Mouse (Mus musculus): ENCODE results near the gene Rgs7. TPM values are rescaled to one million over a fixed set of nuclear protein-coding genes. Genes with fewer than 3 reads are reported as not detected.

Gene Rgs7
- polyA plus RNA-seq, 1 experiment from 2014 or later = 6.6 TPM

- no peak overlapping the region for H3K4me2 ChIP-seq
- 91% methylated on average over 5 of the region's 5 CpGs for WGBS
- H3K27me3 ChIP-seq = no peaks in the 10 kb centered on the region
- no peak overlapping the region for H3K27ac ChIP-seq
- no peak overlapping the region for H3K4me3 ChIP-seq (replicated peaks)
- H3K9me3 ChIP-seq = no peaks in the 10 kb centered on the region
- peaks cover 2% of the 10 kb centered on the region; the same call in 1 of the 2 replicates for H3K4me1 ChIP-seq
- no peaks in the 10 kb centered on the region for H3K36me3 ChIP-seq (replicated peaks)
- no peak for ATAC-seq (ENCODE audit: low FRiP score)
- H3K9ac ChIP-seq = no peak overlapping the region
Observed at GRCm38 (mm10) chr1:175473060-175473459, 19.2 kb downstream of the Rgs7 start.

- ATAC-seq (ENCODE audit: low FRiP score) = no peak
- no peak overlapping the region for H3K27ac ChIP-seq
Observed at GRCm38 (mm10) chr1:175469087-175469788, 23.1 kb downstream of the Rgs7 start.

GRCm38 (mm10) chr1:175464566-175464965, 27.7 kb downstream of the Rgs7 start:
- ATAC-seq (ENCODE audit: low FRiP score) = no peak
- Histone ChIP-seq H3K27ac (no peak overlapping the region), H3K9ac (no peak overlapping the region), H3K4me2 (no peak overlapping the region), H3K4me3 (replicated peaks) (no peak overlapping the region), H3K4me1 (peaks cover 2% of the 10 kb centered on the region; the same call in 1 of the 2 replicates), H3K9me3 (no peaks in the 10 kb centered on the region), H3K27me3 (no peaks in the 10 kb centered on the region), H3K36me3 (replicated peaks) (no peaks in the 10 kb centered on the region)
- 83% methylated on average over 2 of the region's 2 CpGs for WGBS

More at GRCm38 (mm10) chr1:175469087-175469788, 23.1 kb downstream of the Rgs7 start:
- Histone ChIP-seq H3K27me3 (no peaks in the 10 kb centered on the region), H3K9ac (no peak overlapping the region), H3K9me3 (no peaks in the 10 kb centered on the region), H3K36me3 (replicated peaks) (no peaks in the 10 kb centered on the region), H3K4me2 (no peak overlapping the region), H3K4me1 (peaks cover 2% of the 10 kb centered on the region; the same call in 1 of the 2 replicates), H3K4me3 (replicated peaks) (no peak overlapping the region)
- 62% methylated on average over 8 of the region's 8 CpGs for WGBS

- 94% methylated on average over 2 of the region's 2 CpGs for WGBS
- Histone ChIP-seq H3K4me2 (no peak overlapping the region), H3K27me3 (no peaks in the 10 kb centered on the region), H3K4me1 (no peaks in the 10 kb centered on the region), H3K9ac (no peak overlapping the region), H3K36me3 (replicated peaks) (no peaks in the 10 kb centered on the region), H3K27ac (no peak overlapping the region), H3K9me3 (no peaks in the 10 kb centered on the region), H3K4me3 (replicated peaks) (no peak overlapping the region)
- ATAC-seq (ENCODE audit: low FRiP score) = no peak
Observed at GRCm38 (mm10) chr1:175462351-175462750, 29.9 kb downstream of the Rgs7 start.

- Histone ChIP-seq H3K36me3 (replicated peaks) (no peaks in the 10 kb centered on the region), H3K9me3 (no peaks in the 10 kb centered on the region), H3K9ac (no peak overlapping the region), H3K4me3 (replicated peaks) (no peak overlapping the region), H3K27me3 (no peaks in the 10 kb centered on the region), H3K4me2 (no peak overlapping the region), H3K27ac (no peak overlapping the region), H3K4me1 (no peaks in the 10 kb centered on the region)
- 81% methylated on average over 6 of the region's 6 CpGs for WGBS
- no peak for ATAC-seq (ENCODE audit: low FRiP score)
Observed at GRCm38 (mm10) chr1:175454041-175454636, 38.2 kb downstream of the Rgs7 start.

- no peaks in the 10 kb centered on the region for H3K36me3 ChIP-seq (replicated peaks)
- H3K9me3 ChIP-seq = no peaks in the 10 kb centered on the region
- no peak overlapping the region for H3K9ac ChIP-seq
- H3K4me3 ChIP-seq (replicated peaks) = no peak overlapping the region
- H3K27me3 ChIP-seq = no peaks in the 10 kb centered on the region
- 49% methylated on average over 5 of the region's 5 CpGs for WGBS
- no peak overlapping the region for H3K27ac ChIP-seq
- no peak for ATAC-seq (ENCODE audit: low FRiP score)
- no peak overlapping the region for H3K4me2 ChIP-seq
- H3K4me1 ChIP-seq = peaks cover 3% of the 10 kb centered on the region; the same call in 1 of the 2 replicates
Observed at GRCm38 (mm10) chr1:175448017-175448416, 44.3 kb downstream of the Rgs7 start.

GRCm38 (mm10) chr1:175442939-175443338, 49.4 kb downstream of the Rgs7 start:
- Histone ChIP-seq H3K9me3 (no peaks in the 10 kb centered on the region), H3K4me3 (replicated peaks) (no peak overlapping the region), H3K27ac (no peak overlapping the region), H3K27me3 (no peaks in the 10 kb centered on the region), H3K9ac (no peak overlapping the region), H3K4me2 (no peak overlapping the region), H3K4me1 (peaks cover 3% of the 10 kb centered on the region; the same call in 1 of the 2 replicates), H3K36me3 (replicated peaks) (no peaks in the 10 kb centered on the region)
- 94% methylated on average over 1 of the region's 1 CpGs for WGBS
- ATAC-seq (ENCODE audit: low FRiP score) = no peak

GRCm38 (mm10) chr1:175442025-175442424, 50.3 kb downstream of the Rgs7 start:
- H3K27me3 ChIP-seq = no peaks in the 10 kb centered on the region
- no peak overlapping the region for H3K27ac ChIP-seq
- no peak overlapping the region for H3K4me3 ChIP-seq (replicated peaks)
- WGBS = 86% methylated on average over 6 of the region's 6 CpGs
- no peaks in the 10 kb centered on the region for H3K9me3 ChIP-seq
- no peak overlapping the region for H3K9ac ChIP-seq
- peaks cover 3% of the 10 kb centered on the region; the same call in 1 of the 2 replicates for H3K4me1 ChIP-seq
- H3K36me3 ChIP-seq (replicated peaks) = no peaks in the 10 kb centered on the region
- H3K4me2 ChIP-seq = no peak overlapping the region
- ATAC-seq (ENCODE audit: low FRiP score) = no peak

- Histone ChIP-seq H3K36me3 (replicated peaks) (no peaks in the 10 kb centered on the region), H3K9ac (no peak overlapping the region), H3K4me3 (replicated peaks) (no peak overlapping the region), H3K4me1 (no peaks in the 10 kb centered on the region), H3K9me3 (no peaks in the 10 kb centered on the region), H3K27me3 (0 out of 2 replicates have a peak, but pooled peaks cover under 1% of the 10 kb centered on the region), H3K4me2 (no peak overlapping the region), H3K27ac (no peak overlapping the region)
- WGBS = 83% methylated on average over 14 of the region's 14 CpGs
- no peak for ATAC-seq (ENCODE audit: low FRiP score)
Observed at GRCm38 (mm10) chr1:175433622-175434204, 58.6 kb downstream of the Rgs7 start.

GRCm38 (mm10) chr1:175433128-175433527, 59.2 kb downstream of the Rgs7 start:
- Histone ChIP-seq H3K36me3 (replicated peaks) (no peaks in the 10 kb centered on the region), H3K4me1 (no peaks in the 10 kb centered on the region), H3K27ac (no peak overlapping the region), H3K9me3 (no peaks in the 10 kb centered on the region), H3K4me3 (replicated peaks) (no peak overlapping the region), H3K9ac (no peak overlapping the region), H3K4me2 (no peak overlapping the region), H3K27me3 (0 out of 2 replicates have a peak, but pooled peaks cover 4% of the 10 kb centered on the region)
- WGBS = 86% methylated on average over 6 of the region's 6 CpGs
- ATAC-seq (ENCODE audit: low FRiP score) = no peak

- Histone ChIP-seq H3K27ac (no peak overlapping the region), H3K4me3 (replicated peaks) (no peak overlapping the region), H3K27me3 (0 out of 2 replicates have a peak, but pooled peaks cover 4% of the 10 kb centered on the region), H3K36me3 (replicated peaks) (no peaks in the 10 kb centered on the region), H3K9ac (no peak overlapping the region), H3K9me3 (no peaks in the 10 kb centered on the region), H3K4me2 (no peak overlapping the region), H3K4me1 (peaks cover 7% of the 10 kb centered on the region)
- ATAC-seq (ENCODE audit: low FRiP score) = no peak
- 70% methylated on average over 4 of the region's 4 CpGs for WGBS
Observed at GRCm38 (mm10) chr1:175431356-175432053, 60.8 kb downstream of the Rgs7 start.

GRCm38 (mm10) chr1:175427112-175427511, 65.2 kb downstream of the Rgs7 start:
- Histone ChIP-seq H3K9me3 (no peaks in the 10 kb centered on the region), H3K27me3 (0 out of 2 replicates have a peak, but pooled peaks cover 10% of the 10 kb centered on the region), H3K36me3 (replicated peaks) (no peaks in the 10 kb centered on the region), H3K4me1 (peaks cover 14% of the 10 kb centered on the region), H3K4me3 (replicated peaks) (no peak overlapping the region), H3K4me2 (no peak overlapping the region), H3K27ac (no peak overlapping the region), H3K9ac (no peak overlapping the region)
- no peak for ATAC-seq (ENCODE audit: low FRiP score)
- WGBS = 78% methylated on average over 2 of the region's 2 CpGs
